Mouse (Mus musculus) cerebellum, adult 18-20 months (tissue): Measurements from ENCODE around the gene Ntpcr.

Experiments
- DNase-seq, 2 experiments: peaks; one replicate each; pipeline ENCODE4 v3.0.0; 2021

The Ntpcr gene

GRCm38 (mm10) chr8:125726143-125726542 is 3.6 kb upstream of the Ntpcr start:
- DNase-seq, result no peak

GRCm38 (mm10) chr8:125726986-125727385 is 2.8 kb upstream of the Ntpcr start:
- DNase-seq, result no peak

GRCm38 (mm10) chr8:125727797-125728196 is 2.0 kb upstream of the Ntpcr start:
- DNase-seq, result no peak

GRCm38 (mm10) chr8:125733964-125734956 is 4.5 kb downstream of the Ntpcr start:
- peak; percentile 90 to 94 for DNase-seq

- no peak for DNase-seq
Observed at GRCm38 (mm10) chr8:125738956-125739355, 9.2 kb downstream of the Ntpcr start.

- no peak for DNase-seq
Observed at GRCm38 (mm10) chr8:125740655-125741054, 10.9 kb downstream of the Ntpcr start.

- no peak for DNase-seq
Observed at GRCm38 (mm10) chr8:125741377-125741776, 11.6 kb downstream of the Ntpcr start.

- no peak for DNase-seq
Observed at GRCm38 (mm10) chr8:125741855-125742254, 12.1 kb downstream of the Ntpcr start.

- DNase-seq, result no peak
Observed at GRCm38 (mm10) chr8:125742406-125742805, 12.6 kb downstream of the Ntpcr start.

- DNase-seq, result no peak
Observed at GRCm38 (mm10) chr8:125744914-125745576, 15.3 kb downstream of the Ntpcr start.

- no peak for DNase-seq
Observed at GRCm38 (mm10) chr8:125747390-125747789, 17.6 kb downstream of the Ntpcr start.

- no peak for DNase-seq
Observed at GRCm38 (mm10) chr8:125750846-125751245, 21.1 kb downstream of the Ntpcr start.

GRCm38 (mm10) chr8:125755896-125756295 is 26.1 kb downstream of the Ntpcr start:
- DNase-seq, result peak; percentile 23 to 41

GRCm38 (mm10) chr8:125756391-125757105 is 26.8 kb downstream of the Ntpcr start:
- peak; percentile 54 to 67 for DNase-seq

GRCm38 (mm10) chr8:125757106-125757496 is 27.3 kb downstream of the Ntpcr start:
- DNase-seq, result peak in 1 of 2 experiments; percentile 33

GRCm38 (mm10) chr8:125759022-125759421 is 29.3 kb downstream of the Ntpcr start:
- peak; percentile 23 to 31 for DNase-seq

- DNase-seq, result no peak
Observed at GRCm38 (mm10) chr8:125763066-125763786, 33.5 kb downstream of the Ntpcr start.

GRCm38 (mm10) chr8:125768079-125768478 is 38.3 kb downstream of the Ntpcr start:
- DNase-seq, result no peak

- no peak for DNase-seq
Observed at GRCm38 (mm10) chr8:125772300-125772699, 42.5 kb downstream of the Ntpcr start.

- no peak for DNase-seq
Observed at GRCm38 (mm10) chr8:125773281-125773803, 43.6 kb downstream of the Ntpcr start.

GRCm38 (mm10) chr8:125775031-125775430 is 45.3 kb downstream of the Ntpcr start:
- DNase-seq, result no peak

GRCm38 (mm10) chr8:125776314-125776713 is 46.6 kb downstream of the Ntpcr start:
- no peak for DNase-seq
